Mouse (Mus musculus) hindbrain, embryonic 13.5 days (tissue): Measurements from ENCODE around the gene Zfp648. TPM values are rescaled to one million over a fixed set of nuclear protein-coding genes. Genes with fewer than 3 reads are reported as not detected.

ENCODE experiments used
- ATAC-seq: fragments of 200-750 bp; cut with Nextera tagmentation; 2 replicates; pipeline ENCODE4 v1.8.0; 2017; ENCODE audit warnings: moderate TSS enrichment; ENCODE audit not compliant: low FRiP score
- H3K27ac ChIP-seq: fragments of 300-500 bp; sonication (generic); 2 replicates; pipeline ENCODE4 v1.5.1; 2015; ENCODE audit warnings: inconsistent platforms, mild to moderate bottlenecking, moderate library complexity
- H3K27me3 ChIP-seq: fragments of 300-500 bp; sonication (generic); 2 replicates; pipeline ENCODE4 v1.6.1; 2015; ENCODE audit warnings: mild to moderate bottlenecking, inconsistent platforms
- H3K36me3 ChIP-seq: fragments of 300-500 bp; sonication (generic); 2 replicates; pipeline ENCODE4 v1.6.1; 2015; ENCODE audit warnings: mild to moderate bottlenecking, inconsistent platforms
- H3K4me1 ChIP-seq: fragments of 300-500 bp; sonication (generic); replicated peaks from 2 replicates; pipeline ENCODE4 v1.6.1; 2015; ENCODE audit warnings: inconsistent platforms
- H3K4me2 ChIP-seq: fragments of 300-500 bp; sonication (generic); 2 replicates; pipeline ENCODE4 v1.6.1; 2015; ENCODE audit warnings: inconsistent platforms, mild to moderate bottlenecking, moderate library complexity
- H3K4me3 ChIP-seq: fragments of 300-500 bp; sonication (generic); 2 replicates; pipeline ENCODE4 v1.5.1; 2015; ENCODE audit warnings: mild to moderate bottlenecking, inconsistent platforms
- H3K9ac ChIP-seq: fragments of 300-500 bp; sonication (generic); 2 replicates; pipeline ENCODE4 v1.6.1; 2015; ENCODE audit warnings: mild to moderate bottlenecking, inconsistent platforms
- H3K9me3 ChIP-seq: fragments of 300-500 bp; sonication (generic); 2 replicates; pipeline ENCODE4 v1.6.1; 2016; ENCODE audit warnings: inconsistent platforms
- WGBS: fragments of 180-500 bp; shearing (Covaris S2); methylation state at CpG from one replicate; pipeline ENCODE4 v1.1.7; 2015; 5-methylcytosine and 5-hydroxymethylcytosine counted together
- polyA plus RNA-seq: library from polyadenylated mRNA; unstranded; fragments of >200 nt; fragmentation: Nextera tagmentation; extraction: Ambion mirVana; gene quantifications from 2 replicates; pipeline ENCODE4 v1.2.1, GENCODE M21; 2015

Gene Zfp648
- polyA plus RNA-seq, 1 experiment from 2014 or later, result 0.53 TPM

DNA sequence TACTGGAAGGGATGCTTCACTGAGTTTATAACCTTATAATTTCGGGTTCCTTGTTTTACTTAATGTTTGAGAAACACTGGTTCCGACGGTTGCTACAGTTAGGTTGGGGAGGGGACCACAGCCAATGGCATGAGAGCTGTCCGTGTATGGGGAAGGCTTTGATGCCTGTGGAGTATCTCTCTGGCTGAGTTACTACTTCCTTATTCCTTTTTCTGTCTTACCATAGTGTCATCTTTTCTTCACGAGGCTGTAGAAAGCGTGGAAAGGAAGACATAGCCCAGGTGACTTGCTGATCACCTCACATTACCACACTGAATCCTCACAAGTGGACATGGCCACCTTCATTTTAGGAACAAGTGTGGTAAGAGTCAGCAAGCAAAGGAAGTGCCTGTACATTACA, 32.0 kb downstream of the Zfp648 start:
- WGBS, result 85% methylated on average over 6 of the region's 6 CpGs
- ATAC-seq, result no peak
- no peak overlapping the region for H3K4me2 ChIP-seq

DNA sequence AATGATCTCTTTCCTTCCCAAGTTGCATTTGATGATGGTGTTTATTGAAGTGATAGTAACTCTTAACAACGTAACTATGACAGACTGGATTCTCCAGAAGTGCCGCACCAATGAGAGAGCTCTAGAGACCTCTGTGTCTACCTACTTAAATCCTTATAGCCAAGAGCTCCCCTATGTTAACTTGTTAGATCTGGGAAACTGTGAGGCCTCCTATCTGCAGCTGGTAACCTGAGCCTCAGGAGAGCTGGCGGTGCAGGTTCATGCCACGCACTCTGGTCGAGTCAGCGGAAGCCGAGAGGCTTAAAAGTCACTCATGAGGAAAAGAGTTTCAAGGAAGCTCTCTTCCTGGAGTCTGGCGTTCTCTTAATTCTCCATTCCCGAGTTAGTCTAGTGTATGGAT, 33.8 kb downstream of the Zfp648 start:
- Histone ChIP-seq H3K4me1 (no peaks in the 10 kb centered on the region), H3K9ac (no peak overlapping the region), H3K4me3 (no peak overlapping the region), H3K27me3 (no peaks in the 10 kb centered on the region), H3K4me2 (no peak overlapping the region), H3K27ac (no peak overlapping the region), H3K36me3 (no peaks in the 10 kb centered on the region), H3K9me3 (no peaks in the 10 kb centered on the region)
- no peak for ATAC-seq
- WGBS, result 91% methylated on average over 9 of the region's 9 CpGs

More for the DNA sequence above, 32.0 kb downstream of the Zfp648 start:
- Histone ChIP-seq H3K9ac (no peak overlapping the region), H3K4me3 (no peak overlapping the region), H3K27me3 (no peaks in the 10 kb centered on the region), H3K36me3 (no peaks in the 10 kb centered on the region), H3K9me3 (no peaks in the 10 kb centered on the region), H3K27ac (no peak overlapping the region), H3K4me1 (no peaks in the 10 kb centered on the region)

DNA sequence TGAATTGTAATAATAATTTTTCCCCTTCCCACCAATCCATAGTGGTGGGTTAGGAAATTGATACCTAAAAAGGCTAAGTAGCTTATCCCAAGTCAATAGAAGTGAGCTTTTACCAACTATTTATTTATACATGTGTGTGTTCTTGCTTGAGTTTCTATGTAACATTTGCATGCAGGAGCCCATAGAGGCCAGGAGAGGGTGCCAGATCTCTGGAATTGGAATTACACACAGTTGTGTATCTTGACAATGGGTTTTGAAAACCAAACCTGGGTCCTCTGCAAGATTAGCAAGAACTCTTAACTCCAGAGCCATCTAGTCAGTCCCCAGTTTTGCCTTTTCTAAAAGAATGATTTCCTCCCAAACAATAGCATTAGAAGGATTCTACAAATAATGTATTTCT, 37.9 kb downstream of the Zfp648 start:
- H3K27me3 ChIP-seq, result no peaks in the 10 kb centered on the region
- no peak for ATAC-seq
- H3K27ac ChIP-seq, result no peak overlapping the region
- H3K9ac ChIP-seq, result no peak overlapping the region
- H3K4me1 ChIP-seq, result no peaks in the 10 kb centered on the region
- H3K36me3 ChIP-seq, result no peaks in the 10 kb centered on the region
- H3K9me3 ChIP-seq, result no peaks in the 10 kb centered on the region
- no peak overlapping the region for H3K4me3 ChIP-seq
- no peak overlapping the region for H3K4me2 ChIP-seq

DNA sequence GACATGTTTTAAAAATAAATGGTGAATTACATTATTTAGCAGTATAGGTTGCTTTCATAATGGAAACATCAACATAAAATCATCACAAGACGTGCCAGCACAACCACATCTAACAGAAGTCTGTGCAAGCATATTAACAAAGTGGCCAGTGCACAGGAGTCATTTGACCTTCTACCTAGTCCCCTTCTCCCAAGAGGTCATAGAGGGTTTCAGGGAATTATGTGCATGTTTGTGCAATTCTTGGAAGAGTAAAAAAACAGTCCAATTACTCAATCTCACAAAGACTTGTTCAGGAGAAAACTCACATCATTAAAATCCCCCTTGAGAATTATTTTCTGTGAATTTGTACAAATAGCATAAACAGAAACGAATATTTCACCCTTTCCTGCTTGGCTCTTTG, 50.2 kb downstream of the Zfp648 start:
- Histone ChIP-seq H3K4me2 (no peak overlapping the region), H3K4me3 (no peak overlapping the region), H3K27me3 (no peaks in the 10 kb centered on the region), H3K36me3 (no peaks in the 10 kb centered on the region), H3K9me3 (no peaks in the 10 kb centered on the region), H3K27ac (no peak overlapping the region), H3K9ac (no peak overlapping the region), H3K4me1 (no peaks in the 10 kb centered on the region)
- ATAC-seq, result no peak
- WGBS, result 75% methylated on average over 2 of the region's 2 CpGs

DNA sequence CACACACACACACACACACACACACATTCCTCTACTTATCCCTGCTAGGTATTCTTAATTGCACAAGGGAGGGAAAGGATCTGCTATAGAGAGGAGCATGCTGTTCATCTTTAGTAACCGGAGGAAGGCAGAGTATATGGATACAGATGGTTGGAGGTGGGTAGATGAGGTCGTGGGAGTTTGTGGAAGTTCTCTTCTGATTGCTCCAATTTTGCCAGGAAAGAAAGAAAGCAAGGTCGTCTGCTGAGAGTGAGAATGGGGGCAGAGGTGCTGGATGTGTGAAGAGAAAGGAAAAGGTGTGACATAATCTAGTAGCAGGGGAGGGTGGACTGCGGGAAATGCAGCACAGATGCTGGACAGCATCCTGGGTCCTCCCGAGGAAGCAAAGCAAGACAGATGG, 51.8 kb downstream of the Zfp648 start:
- H3K4me2 ChIP-seq, result no peak overlapping the region
- 64% methylated on average over 5 of the region's 5 CpGs for WGBS

More for the DNA sequence above, 51.8 kb downstream of the Zfp648 start:
- no peaks in the 10 kb centered on the region for H3K9me3 ChIP-seq
- H3K27ac ChIP-seq, result no peak overlapping the region
- no peaks in the 10 kb centered on the region for H3K27me3 ChIP-seq
- no peaks in the 10 kb centered on the region for H3K4me1 ChIP-seq
- ATAC-seq, result no peak
- no peak overlapping the region for H3K9ac ChIP-seq
- no peaks in the 10 kb centered on the region for H3K36me3 ChIP-seq
- no peak overlapping the region for H3K4me3 ChIP-seq
